Mouse (Mus musculus): Measurements from ENCODE around the gene Nek6.

DNA sequence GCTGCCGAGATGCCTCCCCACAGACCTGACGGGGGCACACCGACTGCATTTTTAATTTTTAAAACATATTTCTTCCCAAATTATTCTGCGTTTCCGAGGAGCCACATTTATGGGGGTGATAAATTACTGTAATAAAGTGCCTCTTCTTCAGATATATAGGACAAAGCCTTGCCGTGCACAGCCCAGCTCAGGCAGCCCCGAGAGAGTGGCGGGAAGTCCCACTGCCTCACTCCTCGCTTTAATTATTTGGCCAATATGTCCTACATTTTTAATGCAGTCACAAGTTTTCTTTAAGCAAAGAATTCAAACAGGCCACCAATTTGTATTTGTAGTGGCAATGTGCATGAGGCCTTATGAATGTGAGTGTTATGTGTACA lies 34.0 kb upstream of the Nek6 start:
- no peak for TF ChIP-seq SIN3A (IDR thresholded peaks at IDR 0.05; ENCODE audit: low read length)
- no peak for TF ChIP-seq UBTF (IDR thresholded peaks at IDR 0.05; ENCODE audit: borderline replicate concordance, insufficient read depth, low read depth, low read length)
- TF ChIP-seq POLR2AphosphoS2 (IDR thresholded peaks at IDR 0.05; ENCODE audit: low read length) = no peak
- TF ChIP-seq NRF1 (IDR thresholded peaks at IDR 0.05; ENCODE audit: insufficient read depth, low read depth, low read length, poor library complexity, severe bottlenecking) = no peak

Data from MEL (cell line).